Mouse (Mus musculus) kidney, adult 9 months (tissue): ENCODE data around the gene Tspo2.

Source experiments
- DNase-seq: peaks from one replicate; pipeline ENCODE4 v3.0.0; 2022

The Tspo2 gene

DNA sequence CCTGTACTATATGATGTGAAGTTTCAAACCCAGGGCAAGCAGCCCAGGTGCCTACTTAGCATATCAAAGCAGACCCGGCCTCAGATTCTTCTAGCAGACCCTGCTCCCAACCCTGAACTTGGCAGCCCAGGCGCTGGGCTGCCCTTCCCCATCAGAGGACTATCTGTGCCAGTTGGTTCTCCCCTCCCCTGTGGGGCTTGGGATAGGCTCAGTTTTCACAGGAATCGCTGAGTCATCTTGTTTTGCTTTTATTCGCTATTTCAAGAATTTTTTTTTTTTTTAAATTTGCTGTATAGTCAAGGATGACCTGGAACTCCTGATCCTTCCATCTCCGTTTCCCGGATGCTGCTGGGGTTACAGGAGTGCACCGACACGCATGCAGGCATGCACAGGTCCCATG, 3.6 kb downstream of the Tspo2 start:
- no peak for DNase-seq

DNA sequence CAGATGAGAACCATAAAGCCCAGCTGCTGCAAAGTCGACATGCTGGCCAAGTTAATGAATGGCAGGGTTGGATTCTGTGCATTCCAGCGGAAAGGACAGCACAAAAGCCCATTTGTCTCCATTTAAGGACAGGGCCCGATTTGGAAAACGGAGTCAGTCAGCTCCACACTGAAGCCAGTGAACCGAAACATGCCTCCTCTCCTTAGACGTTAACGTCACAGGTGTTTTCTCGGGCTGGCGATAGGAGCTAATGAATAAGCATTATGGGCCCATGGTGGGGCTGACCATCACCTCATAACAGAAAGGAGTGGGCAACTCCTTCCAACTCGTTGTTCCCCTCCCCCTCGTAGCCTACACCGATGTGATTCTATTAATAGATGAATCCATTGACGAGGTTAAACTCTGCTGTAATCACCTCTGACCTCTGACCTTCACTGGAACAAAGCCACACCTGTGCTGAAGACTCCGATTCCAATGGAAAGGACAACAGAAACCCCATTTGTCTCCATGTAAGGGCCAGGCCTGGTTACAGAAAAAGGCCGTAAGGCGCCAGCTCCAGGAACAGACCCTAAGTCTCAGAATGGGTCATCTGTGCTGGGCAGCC, 7.7 kb downstream of the Tspo2 start:
- peak; percentile 76 for DNase-seq

DNA sequence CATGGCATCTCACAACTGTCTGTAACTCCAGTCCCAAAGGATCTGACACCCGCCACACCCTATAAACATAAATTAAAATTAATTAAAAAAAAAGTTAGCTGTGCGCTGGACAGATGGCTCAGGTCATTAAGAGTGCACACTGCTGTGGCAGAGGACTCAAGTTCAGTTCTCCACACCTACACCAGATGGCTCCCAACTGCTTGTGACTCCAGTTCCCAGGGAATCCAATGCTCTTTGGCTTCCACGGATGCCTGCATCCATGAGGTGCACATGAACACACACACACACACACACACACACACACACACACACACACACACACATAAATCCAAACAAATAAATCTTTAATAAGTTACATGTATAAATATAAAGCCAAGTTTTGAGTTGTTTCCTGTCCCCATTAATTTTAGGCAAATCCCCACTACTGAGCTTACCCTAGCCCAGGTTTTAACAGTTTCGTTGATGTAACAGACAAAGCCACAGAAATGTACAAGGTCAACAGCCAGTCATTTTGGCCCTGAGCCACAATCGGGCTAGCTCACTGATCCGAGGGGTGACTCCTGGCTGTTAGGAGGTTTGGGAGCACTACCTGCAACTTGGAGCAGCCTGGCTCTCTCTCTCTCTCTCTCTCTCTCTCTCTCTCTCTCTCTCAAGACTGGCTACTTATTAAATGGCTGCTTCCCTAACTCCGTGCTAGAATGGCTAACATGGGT, 8.4 kb downstream of the Tspo2 start:
- DNase-seq = peak; percentile 82

DNA sequence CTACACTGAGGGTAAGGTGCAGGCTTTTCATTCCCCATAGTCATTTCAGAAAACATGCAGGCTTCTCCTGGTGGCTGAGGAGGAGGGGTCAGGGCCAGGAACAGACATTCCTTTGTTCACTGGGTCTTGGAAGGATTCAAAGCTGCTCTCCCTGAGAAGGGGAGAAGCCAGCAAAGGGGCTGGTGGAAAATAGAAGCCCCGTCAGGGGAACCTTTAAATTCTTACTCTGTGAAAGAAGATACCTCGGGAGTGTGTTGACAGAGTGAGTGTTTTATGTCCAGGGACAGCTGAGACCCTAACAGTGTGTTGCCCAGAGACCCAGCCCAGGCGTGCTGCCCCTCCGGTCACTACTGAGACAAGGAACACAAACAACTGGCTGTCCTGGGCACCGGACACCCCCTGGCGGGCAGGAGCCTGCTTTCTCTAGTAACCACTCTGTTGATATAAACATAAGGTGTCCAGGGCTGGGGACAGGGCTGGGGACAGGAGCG, 13.9 kb downstream of the Tspo2 start:
- DNase-seq = no peak

DNA sequence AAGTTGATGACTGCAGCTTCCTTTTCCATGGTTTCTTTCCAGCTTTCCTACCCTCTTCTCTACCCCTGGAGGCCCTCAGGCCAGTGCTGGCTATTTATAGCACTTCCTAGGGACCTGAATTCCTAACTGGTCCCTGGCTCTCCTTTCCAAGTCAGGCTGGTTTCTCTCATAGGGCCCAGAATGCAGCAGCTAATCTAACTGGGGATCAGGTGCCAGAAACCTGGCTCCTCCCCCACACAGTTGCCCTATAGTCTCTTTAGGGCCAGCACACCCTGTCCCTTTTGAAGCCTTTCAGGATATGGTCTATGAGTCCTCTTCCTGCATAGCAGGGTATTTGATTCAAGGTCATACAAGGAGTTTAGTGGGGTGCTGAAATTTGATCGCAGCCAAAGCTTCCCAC, 14.8 kb downstream of the Tspo2 start:
- peak; percentile 36 for DNase-seq

DNA sequence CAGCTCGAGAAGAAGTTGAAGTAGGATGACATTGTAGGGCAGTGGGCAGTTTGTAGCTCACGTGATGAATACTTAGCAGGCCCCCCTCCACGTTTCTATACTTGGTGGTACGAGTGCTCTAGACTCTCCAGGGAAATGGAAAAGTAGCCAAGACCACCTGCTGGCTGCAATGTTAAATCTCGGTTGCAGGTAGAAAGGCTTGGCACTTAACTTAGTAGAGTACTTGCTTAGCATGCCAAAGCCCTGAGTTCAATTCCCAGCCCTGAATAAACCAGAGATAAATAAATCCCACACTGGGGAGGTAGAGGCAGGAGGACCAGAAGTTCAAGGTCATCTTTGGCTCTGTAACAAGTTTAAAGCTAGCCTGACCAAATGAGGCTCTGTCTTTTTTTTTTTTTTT, 16.8 kb downstream of the Tspo2 start:
- no peak for DNase-seq

DNA sequence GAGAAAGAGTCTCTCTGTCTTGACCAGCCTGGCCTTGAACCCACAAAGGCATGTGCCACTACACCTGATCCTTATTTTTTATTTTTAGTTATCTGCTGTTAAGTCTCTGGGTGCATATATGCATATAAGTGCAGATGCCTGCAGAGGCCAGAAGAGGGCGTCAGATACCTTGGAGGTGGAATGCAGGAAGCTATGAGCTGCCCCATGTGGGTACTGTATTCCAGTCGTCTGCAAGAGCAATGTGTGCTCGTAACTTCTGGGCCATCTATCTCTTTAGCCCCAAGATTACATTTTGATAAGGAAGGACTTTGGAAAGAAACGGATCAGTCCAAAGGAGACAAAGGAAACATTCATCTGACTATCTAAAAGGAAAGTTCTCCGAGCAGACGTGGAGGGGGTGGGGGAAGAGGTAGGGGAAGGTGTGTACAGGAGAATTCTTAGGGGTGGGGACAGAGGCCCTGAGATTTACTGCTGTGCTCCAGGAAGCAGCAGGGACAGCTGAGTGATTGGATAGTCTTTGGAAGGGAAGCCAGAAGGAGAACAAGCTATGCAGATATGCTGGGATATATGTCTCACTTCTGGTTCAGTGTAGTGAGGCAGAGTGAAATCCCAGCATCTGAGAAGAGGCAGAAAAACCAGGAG, 17.5 kb downstream of the Tspo2 start:
- no peak for DNase-seq

DNA sequence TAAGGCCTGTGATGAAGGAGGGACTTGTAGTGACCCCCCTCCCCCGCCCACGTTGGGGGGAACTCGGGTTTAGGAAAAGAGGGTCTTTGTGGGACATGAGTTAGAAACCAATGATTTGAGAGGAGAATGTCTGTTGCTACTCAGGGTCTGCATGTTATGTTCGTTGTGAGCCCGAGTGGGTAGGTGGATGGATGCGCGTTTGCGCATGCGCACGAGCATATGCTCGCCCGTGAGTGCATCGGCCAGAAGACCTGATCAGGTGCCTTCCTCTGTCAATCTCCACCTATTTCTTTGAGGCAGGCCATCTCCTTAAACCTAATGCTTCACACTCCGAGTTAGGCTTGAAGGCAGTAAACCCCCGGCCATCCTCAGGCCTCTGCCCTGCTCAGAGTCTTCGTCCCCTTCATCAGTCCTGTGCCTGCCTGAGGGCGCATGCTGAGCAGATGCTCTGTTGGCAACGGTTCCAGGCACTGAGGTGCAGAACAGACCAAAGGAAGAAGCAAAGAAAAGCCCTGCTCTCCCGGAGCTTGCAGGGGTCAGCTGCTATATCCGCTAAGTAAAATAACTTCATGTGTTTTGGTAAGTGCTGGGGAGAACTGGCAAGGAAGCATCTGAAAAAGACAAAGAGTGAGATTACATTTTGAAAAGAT, 18.2 kb downstream of the Tspo2 start:
- no peak for DNase-seq

DNA sequence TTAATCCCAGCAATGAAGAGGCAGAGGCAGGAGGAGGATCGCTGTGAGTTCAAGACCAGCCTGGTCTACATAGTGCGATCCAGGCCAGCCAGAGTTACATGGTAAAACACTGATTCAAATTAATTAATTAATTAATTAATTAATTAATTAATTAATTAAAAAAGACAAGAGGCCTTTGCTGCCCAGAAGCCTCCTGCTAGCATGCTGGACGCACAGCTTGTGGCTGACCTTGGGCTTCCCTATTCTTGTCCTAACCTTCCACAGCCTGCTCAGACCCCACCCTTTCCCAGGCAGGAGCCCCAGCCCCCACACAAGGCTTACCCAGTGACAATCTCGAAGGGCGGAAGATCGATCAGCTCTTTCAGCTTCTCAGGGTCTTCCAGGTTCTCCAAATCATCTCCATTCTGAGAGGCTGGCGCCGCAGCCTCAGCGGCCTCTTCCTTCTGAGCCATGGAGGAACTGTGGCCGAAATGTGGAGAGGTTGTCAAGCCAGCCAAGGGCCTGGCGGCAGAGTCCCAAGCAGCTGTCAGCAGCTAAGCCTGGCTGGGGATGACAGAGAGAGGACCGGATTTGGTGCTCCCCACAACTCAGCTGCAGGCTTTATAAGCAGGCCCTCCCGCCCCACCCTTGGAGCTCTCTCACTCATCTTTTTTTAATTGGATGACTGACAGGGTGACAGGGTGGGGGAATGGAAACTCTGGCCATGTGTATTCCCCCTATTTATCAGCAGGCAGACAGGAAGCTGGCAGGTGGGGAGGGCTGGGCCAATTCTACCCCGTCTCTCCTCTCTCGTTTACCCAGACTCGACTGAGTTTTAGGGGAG, 19.0 kb downstream of the Tspo2 start, which contains the start of gene Apobec2:
Gene Apobec2 (minus strand): TSS at position 773 of the 823 bp plus-strand sequence.
- no peak for DNase-seq

DNA sequence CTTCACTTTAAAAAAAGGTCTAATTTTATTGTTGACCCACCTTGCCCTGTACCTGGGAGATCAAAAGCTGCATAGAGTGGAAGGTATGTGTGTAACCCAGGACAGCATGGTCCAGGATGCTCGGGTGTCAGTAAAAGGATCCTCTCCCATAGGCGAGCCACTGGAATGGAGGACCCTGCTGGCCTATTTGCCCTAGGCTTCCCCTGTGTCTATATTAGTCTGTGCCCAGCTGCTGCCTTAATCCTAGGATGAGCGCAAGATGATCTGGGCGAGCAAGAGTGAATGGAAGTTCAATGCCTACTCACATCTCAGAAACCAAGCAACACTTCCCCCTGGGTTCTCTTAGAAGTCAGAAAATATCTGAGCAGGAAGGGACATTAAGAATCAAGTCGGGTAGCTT, 20.3 kb downstream of the Tspo2 start:
- no peak for DNase-seq

DNA sequence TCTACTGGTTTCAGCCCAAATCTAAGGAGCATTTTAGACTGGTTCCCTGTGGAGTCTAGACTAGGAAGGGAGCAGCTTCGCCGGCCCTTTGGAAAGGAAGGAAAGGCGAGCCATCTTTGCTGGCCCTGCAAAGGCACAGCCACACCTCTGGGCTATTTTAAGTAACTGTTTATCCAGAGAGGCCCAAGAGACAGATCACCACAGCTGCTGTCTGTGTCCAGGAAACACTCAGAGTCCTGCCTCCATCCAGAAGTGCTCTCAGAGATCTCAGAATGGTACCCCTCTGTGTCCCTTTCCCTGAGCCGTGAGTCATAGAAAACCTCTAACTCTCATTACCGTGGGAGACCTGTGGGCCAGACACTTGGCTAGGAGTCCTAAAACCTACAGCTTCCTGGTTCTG, 20.9 kb downstream of the Tspo2 start:
- no peak for DNase-seq

DNA sequence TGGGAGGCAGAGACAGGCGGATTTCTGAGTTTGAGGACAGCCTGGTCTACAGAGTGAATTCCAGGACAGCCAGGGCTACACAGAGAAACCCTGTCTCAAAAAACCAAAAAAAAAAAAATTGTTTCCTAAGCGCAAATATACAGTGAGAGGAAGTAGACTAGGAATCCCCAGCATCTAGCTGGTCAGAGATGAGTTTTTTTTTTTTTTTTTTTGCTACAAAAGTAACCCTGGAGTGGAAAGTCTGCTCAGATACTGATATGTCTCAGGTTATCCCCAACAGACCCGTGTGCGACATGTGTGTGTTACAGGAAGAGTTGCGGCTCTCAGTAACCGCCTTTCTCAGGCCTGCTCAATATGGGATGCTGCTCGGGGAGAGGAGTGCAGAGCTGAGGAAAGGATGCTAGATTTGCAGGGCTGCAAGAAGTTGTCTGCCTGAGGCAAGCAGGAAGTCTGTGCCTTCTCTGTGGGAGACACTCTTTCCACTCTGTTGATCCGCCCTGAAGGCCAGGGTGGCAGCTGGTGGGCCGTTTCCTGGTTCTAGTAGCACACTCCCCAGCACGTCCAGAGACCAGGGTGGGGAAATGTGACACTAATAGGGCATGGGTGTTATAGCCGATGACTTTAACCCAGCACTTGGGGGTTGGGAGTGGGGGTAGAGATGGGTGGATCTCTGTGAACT, 23.3 kb downstream of the Tspo2 start:
- DNase-seq = no peak

DNA sequence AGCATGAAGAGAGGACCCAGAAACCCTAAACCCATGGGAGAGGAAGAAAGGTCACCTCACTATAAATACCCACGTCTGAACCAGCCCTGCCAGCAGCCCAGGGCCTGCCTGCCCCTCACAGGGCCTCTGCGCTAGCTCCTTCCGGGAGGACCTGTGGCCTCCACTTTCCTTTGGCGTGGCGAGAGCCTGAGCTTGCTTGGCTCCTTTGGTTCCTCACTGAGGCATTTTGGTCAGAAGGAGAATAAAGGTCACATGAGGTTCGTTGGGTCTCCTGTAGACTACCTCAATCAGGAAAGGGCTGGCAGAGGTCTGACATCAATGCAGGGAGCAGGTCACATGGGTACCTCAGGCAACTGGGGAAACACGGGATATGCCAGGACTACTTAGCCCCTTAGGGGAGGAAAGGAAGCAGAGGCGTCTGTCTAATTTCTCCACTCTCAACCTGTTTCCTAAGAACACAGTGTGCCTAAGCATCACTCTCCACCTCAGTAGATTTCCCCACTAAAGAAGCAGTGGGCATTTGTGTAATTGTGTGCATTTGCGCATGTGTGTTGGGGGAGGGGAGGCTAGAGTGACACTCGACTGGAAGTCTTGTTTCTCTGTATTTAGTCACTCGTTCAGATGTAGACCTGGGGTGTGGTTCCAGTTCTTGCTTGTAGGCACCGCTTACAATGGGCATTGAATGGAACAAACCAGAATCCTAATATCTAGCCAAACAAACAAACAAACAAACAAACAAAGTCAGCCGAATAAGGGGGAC, 24.2 kb downstream of the Tspo2 start:
- DNase-seq = no peak

DNA sequence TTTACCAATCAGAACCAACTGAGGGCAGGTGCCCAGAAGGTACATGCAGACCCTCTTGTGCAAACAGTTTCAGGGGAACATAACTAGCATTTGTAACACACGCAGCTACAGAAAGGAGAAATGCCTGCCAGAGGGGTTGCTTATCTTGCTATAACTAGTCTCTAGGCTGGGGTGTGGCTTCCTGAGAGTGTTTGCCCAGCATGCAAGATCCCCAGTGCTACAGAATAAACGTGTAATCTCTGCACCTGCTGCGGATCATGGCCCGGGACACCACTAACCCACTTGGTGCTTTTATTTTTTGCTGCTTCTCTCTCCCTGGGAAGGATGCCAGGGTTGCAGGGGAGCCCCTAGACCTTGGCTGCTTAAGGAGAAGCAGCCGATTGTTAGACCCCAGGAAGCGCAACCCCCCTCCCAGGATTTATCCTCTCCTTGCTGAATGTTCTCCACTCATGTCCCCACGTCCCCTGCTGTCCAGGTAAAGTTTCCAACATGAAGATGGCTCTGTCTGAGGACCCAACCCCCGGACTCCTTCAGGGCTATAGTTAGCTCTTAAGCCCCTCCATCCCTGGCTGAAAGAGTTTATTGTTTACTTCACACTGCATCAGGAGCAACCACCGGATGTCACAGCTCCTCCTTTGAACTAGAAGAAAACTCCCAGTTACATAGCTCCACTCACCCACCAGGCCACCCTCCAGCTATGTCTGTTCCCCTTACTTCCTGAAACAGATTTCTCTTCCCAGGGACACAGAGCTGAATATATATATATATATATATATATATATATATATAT, 25.3 kb downstream of the Tspo2 start:
- DNase-seq = no peak

DNA sequence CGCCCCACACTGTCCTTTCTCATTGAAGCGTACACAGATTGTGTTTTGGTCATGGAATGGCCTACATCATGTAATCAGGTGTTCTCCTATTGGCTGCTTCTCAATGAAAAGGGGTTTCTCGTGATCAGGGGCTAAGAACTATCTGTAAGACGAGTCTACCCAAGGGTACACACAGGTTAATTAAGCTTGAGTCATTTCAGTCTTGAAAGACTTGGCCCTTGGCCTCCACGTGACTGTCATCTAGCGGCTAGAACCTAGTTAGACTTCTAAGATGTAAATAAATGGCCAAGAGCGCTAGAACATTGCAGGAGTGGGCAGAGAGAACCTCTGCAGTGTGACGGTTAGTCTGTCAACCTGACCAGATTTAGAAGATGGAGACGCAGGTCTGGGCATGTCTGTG, 27.1 kb downstream of the Tspo2 start:
- peak; percentile 60 for DNase-seq

DNA sequence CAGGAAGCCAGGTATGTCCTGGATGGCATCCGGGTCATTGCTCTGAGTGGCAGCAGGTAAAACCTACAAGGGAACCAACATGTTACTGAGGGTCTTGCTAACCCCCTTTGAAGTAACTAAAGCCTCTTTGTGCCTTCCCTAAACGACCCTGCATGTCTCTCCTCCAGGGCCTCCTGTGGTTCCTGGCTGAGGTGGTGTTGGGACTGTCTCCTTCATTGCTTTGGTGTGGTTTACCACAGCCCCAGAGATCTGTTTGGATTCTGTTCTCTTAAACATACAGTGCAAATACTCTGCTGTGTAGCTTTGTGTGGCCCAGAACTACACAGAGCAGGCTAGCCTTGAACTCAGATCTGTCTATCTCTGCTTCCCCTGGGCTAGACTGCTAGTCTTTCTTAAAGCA, 31.8 kb downstream of the Tspo2 start:
- no peak for DNase-seq

DNA sequence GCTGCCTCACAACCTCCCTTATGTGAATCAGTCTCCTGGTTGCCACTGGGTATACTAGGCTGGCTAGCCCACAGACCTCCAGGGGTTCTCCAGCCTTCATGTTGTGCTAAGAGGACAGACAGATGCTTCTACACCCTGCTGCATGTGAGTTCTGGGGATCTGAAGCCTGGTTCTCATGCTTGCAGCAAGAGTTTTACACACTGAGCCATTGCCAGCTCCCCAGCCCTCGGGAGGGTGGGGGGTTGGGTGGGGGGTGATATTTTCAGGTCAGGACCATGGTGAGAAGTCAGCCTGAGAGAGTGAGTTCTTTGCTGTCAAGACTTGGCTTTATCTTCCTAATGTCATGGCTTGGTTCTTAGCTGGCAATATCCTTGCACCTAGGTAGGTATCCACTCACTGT, 32.5 kb downstream of the Tspo2 start:
- DNase-seq = no peak

DNA sequence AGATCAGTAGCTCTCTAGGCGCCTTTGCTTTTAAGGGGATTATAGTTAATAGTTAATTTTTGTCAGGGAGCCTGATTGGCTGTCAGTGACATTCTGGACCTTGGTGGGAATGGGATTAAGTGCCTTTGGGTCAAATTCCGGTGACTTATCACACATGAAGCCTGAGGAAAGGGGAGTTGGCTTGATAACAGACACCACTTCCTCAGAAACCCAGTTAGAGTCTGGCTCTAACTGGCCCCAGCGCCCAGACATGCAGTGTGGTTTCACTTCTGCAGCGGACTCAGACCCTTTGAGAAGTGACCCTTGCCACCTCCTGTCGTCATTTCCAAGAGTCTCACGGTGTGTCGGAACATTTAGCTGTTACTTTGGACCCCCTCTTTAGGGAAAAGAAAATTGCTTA, 33.1 kb downstream of the Tspo2 start:
- peak; percentile 77 for DNase-seq

DNA sequence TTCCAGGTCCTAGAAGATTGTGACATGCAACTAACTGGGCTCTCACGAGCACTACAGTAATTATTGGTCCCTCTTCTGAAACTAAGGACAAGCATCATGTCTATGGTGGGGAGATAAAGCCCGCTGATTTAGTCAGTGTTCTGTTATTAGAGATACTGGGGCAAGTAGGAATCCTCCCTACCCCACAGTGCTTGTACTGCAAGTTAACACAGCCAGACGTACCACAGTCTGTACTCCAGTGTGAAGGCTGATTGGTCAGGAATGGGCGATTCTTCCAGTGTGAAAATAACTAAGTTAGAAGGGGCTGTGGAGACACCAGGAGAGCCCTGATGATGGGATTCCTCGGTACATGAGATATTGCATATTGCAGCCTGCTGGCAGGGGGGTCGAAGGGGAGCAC, 33.8 kb downstream of the Tspo2 start:
- DNase-seq = no peak

DNA sequence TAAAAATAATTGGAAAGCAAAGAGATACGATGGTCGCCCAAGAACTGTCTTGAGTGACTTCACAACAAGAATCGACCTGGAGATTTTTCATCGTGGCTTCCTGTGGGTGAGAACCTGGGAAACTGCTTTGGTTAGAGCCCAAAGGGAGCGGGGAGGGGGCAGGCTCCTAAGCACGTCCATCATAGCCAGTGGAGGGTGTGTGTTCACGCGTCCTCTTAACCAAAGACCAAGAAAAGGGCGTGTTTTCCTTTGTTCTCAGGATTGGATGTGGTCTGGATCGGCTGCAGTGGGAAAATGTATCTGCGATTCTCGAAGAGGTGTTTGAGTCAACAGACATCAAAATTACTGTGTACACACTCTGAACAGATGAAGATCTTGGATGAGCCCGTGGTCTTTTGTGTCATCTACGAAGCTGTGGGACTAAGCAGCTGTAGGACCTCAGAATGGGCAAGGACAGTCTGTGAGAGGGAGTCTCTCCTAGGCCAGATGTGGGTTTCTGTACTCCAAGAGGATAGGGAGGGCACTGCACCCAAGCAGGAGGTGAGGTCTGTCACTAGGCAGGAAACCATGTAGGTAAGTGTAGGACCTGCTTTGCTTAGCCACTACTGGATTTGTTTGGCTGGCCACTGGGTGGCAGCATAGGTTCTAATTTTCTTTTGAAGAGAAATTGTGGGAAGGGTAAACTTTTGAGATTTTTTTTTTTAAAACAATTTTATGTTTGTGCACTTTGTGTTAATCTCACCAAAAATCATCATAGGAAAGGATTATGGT, 34.7 kb downstream of the Tspo2 start:
- DNase-seq = peak; percentile 73
